Mouse (Mus musculus) heart, adult 2 months (tissue): ENCODE measurements around the gene Tmem218. TPM values are rescaled to one million over a fixed set of nuclear protein-coding genes. Genes with fewer than 3 reads are reported as not detected.

Experiments
- DNase-seq, 2 experiments: peaks; one replicate each; pipeline ENCODE4 v3.0.0; 2021
- H3K27ac ChIP-seq: fragments of 200-600 bp; 2 replicates; pipeline ENCODE4 v1.8.1; 2022
- H3K27me3 ChIP-seq: fragments of 200-500 bp; 2 replicates; pipeline ENCODE4 v1.6.1; 2012; ENCODE audit warnings: mild to moderate bottlenecking, low read length, inconsistent platforms, mixed read lengths; ENCODE audit not compliant: control insufficient read depth, insufficient read depth
- H3K36me3 ChIP-seq: fragments of 200-500 bp; 2 replicates; pipeline ENCODE4 v1.6.1; 2012; ENCODE audit warnings: low read length, inconsistent platforms; ENCODE audit not compliant: control insufficient read depth, insufficient read depth
- H3K4me1 ChIP-seq: fragments of 200-500 bp; 2 replicates; pipeline ENCODE4 v1.6.1; 2011; ENCODE audit warnings: low read length; ENCODE audit not compliant: control insufficient read depth, insufficient read depth
- H3K4me3 ChIP-seq: fragments of 200-600 bp; 2 replicates; pipeline ENCODE4 v1.8.1; 2022
- H3K79me2 ChIP-seq: fragments of 200-500 bp; replicated peaks from 2 replicates; pipeline ENCODE4 v1.6.1; 2012; ENCODE audit warnings: mild to moderate bottlenecking, inconsistent platforms, low read length, moderate library complexity, mixed read lengths; ENCODE audit not compliant: control insufficient read depth, insufficient read depth
- H3K9ac ChIP-seq: fragments of 200-500 bp; 2 replicates; pipeline ENCODE4 v1.6.1; 2012; ENCODE audit warnings: low read depth, mild to moderate bottlenecking, control low read depth, inconsistent platforms, low read length, mixed read lengths
- CTCF ChIP-seq: fragments of 200-600 bp; IDR thresholded peaks from 2 replicates; pipeline ENCODE4 v1.8.1; 2022; ENCODE audit warnings: antibody characterized with exemption, mild to moderate bottlenecking, moderate library complexity
- EP300 ChIP-seq: fragments of 200-500 bp; IDR thresholded peaks from 2 replicates; pipeline ENCODE4 v1.6.1; 2011; ENCODE audit warnings: low read depth, low read length, control low read depth; ENCODE audit not compliant: insufficient read depth
- POLR2A ChIP-seq: fragments of 200-500 bp; IDR thresholded peaks from 2 replicates; pipeline ENCODE4 v1.6.1; 2011; ENCODE audit warnings: mild to moderate bottlenecking, low read depth, low read length, control low read depth; ENCODE audit not compliant: insufficient read depth
- WGBS: fragments of 180-500 bp; shearing (Covaris S2); methylation state at CpG from one replicate; pipeline ENCODE4 v1.1.7; 2018; 5-methylcytosine and 5-hydroxymethylcytosine counted together
- intact Hi-C: fragments of 180-260 bp; cut with DNase I; formaldehyde crosslinking; loops from one replicate; pipeline ENCODE4 v1.15.1; 2025
- polyA plus RNA-seq: library from polyadenylated mRNA; depleted of rRNA; stranded (reverse); fragments of >200 nt; gene quantifications from 2 replicates; pipeline ENCODE4 v1.2.3, GENCODE M21; 2012
- total RNA-seq, 2 experiments: library from RNA; stranded (reverse); gene quantifications; 2 replicates each; pipeline ENCODE4 v1.2.3; 2021

Tmem218 gene
- total and polyA plus RNA-seq, 3 experiments: 4.2 to 7.1 (median 6.6) TPM

DNA sequence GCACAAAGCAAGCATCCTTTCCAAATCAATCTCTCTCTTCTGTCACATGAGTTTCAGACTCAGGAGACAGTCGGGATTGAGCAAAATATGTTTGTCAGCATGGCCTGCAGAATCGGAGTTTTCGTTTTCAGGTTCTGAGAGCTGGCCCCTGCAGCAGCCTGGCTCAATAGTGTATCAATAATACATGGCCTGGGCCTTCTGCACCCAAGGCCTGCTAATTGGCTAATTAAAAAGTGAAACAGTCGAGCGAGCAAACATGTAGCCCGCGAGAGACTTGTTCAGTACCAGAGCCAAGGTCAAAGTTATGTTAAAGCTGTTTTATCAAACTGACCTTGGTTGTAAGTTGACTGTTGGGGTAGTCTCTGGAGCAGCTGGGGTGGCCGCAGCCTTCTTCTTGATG lies 12.7 kb downstream of the Tmem218 start:
- no peaks in the 10 kb centered on the region for H3K27me3 ChIP-seq
- H3K27ac ChIP-seq: no peak overlapping the region
- TF ChIP-seq EP300: no peak
- no peak for TF ChIP-seq POLR2A
- TF ChIP-seq CTCF: no peak
- no peaks in the 10 kb centered on the region for H3K36me3 ChIP-seq
- no peak overlapping the region for H3K4me3 ChIP-seq
- no peak for DNase-seq
- intact Hi-C loops: no loop called here
- no peaks in the 10 kb centered on the region for H3K4me1 ChIP-seq
- no peak overlapping the region for H3K9ac ChIP-seq
- no peaks in the 10 kb centered on the region for H3K79me2 ChIP-seq
- WGBS: 89% methylated on average over 8 of the region's 8 CpGs

DNA sequence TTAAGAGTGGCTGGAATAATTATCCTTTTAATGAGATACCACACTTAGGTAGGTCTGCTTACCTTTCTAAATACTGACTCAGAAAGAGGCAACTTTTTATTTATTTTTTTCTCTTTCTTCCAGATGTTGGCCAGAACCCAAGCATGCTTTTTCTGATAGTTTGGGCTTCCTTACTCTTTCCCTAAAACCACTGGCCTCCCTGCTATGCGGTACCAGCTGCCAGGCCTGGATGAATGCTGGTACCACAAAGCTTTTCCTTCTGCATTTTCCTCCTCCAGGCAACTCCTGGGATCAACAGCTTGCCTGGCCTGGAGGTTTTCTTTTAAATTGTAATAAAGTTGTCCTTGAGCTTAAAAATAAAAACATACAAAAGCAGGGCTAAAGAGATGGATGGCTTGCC lies 17.6 kb downstream of the Tmem218 start:
- H3K4me3 ChIP-seq: no peak overlapping the region
- no peaks in the 10 kb centered on the region for H3K36me3 ChIP-seq
- no peak overlapping the region for H3K27ac ChIP-seq
- no peaks in the 10 kb centered on the region for H3K27me3 ChIP-seq
- 82% methylated on average over 1 of the region's 1 CpGs for WGBS
- intact Hi-C loops: no loop called here
- DNase-seq: no peak
- H3K9ac ChIP-seq: no peak overlapping the region
- no peak for TF ChIP-seq POLR2A
- TF ChIP-seq EP300: no peak
- no peak for TF ChIP-seq CTCF
- peaks cover 1% of the 10 kb centered on the region; the same call in 1 of the 2 replicates for H3K4me1 ChIP-seq
- no peaks in the 10 kb centered on the region for H3K79me2 ChIP-seq

DNA sequence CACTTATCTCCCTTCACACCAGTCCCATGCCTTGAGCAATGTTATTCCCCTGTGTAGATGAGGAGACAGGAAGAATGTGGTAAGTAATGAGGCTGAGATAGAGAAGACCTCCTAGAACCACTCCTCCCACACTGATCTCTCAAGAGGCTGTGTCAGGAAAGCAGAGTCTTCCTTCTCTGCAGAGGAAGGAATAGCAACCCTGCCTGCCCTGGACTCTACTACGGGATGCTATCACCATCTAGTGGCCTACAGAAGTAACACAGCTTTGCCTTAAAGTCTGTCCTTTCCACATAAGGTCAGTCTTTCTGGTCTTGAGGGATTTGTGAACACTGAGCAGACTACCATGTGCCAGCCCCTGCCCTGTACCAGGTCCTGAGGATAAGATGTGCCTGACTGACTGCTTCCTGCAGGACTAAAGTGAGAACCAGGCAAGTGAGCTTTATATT lies 21.9 kb downstream of the Tmem218 start:
- Histone ChIP-seq H3K36me3 (no peaks in the 10 kb centered on the region), H3K4me3 (no peak overlapping the region), H3K27ac (no peak overlapping the region), H3K79me2 (no peaks in the 10 kb centered on the region), H3K9ac (no peak overlapping the region), H3K27me3 (no peaks in the 10 kb centered on the region), H3K4me1 (peaks cover 1% of the 10 kb centered on the region; the same call in 1 of the 2 replicates)
- intact Hi-C loops: loop anchor here (1.0 to 2.0 kb wide), 4 partner anchors 53 to 335 kb away; no protein-coding TSS in a partner anchor
- TF ChIP-seq EP300 (peak; percentile 86), CTCF (peak; percentile 99), POLR2A (no peak)
- WGBS: 0% methylated on average over 1 of the region's 1 CpGs
- DNase-seq: peak; percentile 47 to 56

DNA sequence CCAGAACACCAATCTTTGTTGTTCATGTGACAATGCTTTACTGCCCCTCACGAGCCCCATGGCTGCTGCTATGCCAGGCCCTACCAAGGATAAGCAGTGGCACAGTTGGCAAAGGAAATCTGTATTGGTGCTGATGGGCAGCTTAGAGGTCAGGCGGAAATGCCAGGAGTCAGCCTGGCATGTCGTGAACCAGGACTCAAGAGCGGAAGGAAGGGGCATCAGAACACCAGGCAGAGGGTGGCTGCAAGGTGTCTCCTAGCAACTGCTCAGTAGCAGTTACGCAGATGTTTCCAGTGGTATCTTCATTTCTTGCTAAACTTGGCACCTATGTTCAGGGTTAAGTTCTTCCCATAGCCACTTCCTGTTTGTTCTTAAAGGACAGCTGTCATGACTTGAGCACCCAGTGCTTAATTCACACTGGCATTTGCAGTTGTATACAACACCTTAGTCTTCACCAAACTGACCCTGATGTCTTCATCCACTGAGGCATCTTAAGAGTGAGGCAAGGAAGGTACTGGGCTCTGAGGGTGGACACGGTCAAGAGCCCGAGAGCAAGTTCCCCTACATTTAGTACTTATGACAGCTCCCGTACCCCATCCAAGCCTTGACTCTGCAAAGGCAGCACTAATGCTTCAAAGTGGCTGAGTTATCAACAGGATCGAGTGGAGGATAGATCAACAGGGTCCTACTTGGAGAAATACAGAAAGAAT lies 22.6 kb downstream of the Tmem218 start:
- 87% methylated on average over 9 of the region's 9 CpGs for WGBS
- no peaks in the 10 kb centered on the region for H3K79me2 ChIP-seq
- H3K9ac ChIP-seq: no peak overlapping the region
- H3K4me1 ChIP-seq: peaks cover 1% of the 10 kb centered on the region; the same call in 1 of the 2 replicates
- no peak overlapping the region for H3K4me3 ChIP-seq
- no peaks in the 10 kb centered on the region for H3K27me3 ChIP-seq
- H3K36me3 ChIP-seq: no peaks in the 10 kb centered on the region
- TF ChIP-seq CTCF: no peak
- no peak for TF ChIP-seq POLR2A
- no peak for TF ChIP-seq EP300
- no peak for DNase-seq
- intact Hi-C loops: loop anchor here (1.0 to 2.0 kb wide), 3 partner anchors 53 to 336 kb away; no protein-coding TSS in a partner anchor
- H3K27ac ChIP-seq: no peak overlapping the region

DNA sequence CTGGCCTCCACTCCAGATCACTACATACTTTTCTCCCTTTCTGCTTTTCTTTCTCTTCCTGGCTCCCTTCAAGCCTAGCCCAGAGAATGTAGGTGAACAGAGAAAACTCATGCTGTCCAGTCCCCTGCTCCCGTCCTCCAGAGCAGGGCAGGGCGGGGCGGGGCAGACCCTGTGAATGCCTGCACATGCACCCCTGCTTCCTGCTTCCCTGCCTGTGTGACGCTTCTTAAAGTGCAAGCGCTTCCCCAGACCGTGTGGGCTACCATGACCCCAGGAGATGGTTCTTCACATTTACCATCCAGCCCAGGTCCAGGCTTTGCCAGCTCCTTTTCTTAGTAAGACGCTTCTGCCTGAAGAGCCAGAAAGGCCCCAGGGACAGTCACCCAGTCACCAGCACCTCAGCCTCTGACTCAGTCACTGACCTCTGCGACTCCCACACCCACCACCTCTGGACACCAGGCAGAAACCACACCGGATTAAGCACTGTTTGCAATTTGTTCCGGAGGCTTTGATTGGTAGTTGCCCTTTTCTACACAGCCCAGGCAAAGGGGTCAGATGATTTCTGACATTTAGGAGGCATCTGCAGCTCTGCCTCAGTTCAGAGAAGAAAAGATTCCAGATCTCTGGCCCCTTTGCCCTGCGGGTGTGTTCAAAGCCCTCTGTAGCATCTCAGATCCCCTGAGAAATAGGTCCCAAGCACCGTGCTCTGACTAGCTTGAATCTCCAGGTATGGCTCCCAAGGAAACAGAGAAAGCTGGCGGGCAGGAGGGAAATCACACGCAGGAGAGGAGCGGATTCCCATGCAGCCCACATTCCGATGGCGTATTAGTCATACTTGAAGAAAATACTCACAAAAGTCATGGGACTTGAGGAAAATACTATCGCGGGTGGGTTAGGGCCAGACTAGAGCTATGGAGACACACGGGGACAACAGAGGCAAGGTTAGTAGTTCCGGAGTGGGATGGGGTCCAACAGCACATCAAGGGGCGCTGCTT lies 24.5 kb downstream of the Tmem218 start:
- Histone ChIP-seq H3K4me3 (no peak overlapping the region), H3K27ac (no peak overlapping the region), H3K4me1 (peaks cover 1% of the 10 kb centered on the region; the same call in 1 of the 2 replicates), H3K27me3 (no peaks in the 10 kb centered on the region), H3K79me2 (no peaks in the 10 kb centered on the region), H3K36me3 (no peaks in the 10 kb centered on the region), H3K9ac (no peak overlapping the region)
- intact Hi-C loops: no loop called here
- TF ChIP-seq EP300 (no peak), POLR2A (no peak), CTCF (no peak)
- WGBS: 69% methylated on average over 22 of the region's 22 CpGs
- no peak for DNase-seq
